Mouse (Mus musculus) C2C12 (cell line): Measurements from ENCODE around the gene Sh3gl1.

ENCODE experiments used
- CEBPB ChIP-seq: IDR thresholded peaks from one replicate; pipeline ENCODE4 v1.6.1; 2011; ENCODE audit warnings: low read depth, mild to moderate bottlenecking, control low read depth, moderate library complexity
- CTCF ChIP-seq: IDR thresholded peaks from one replicate; pipeline ENCODE4 v1.5.1; 2011; ENCODE audit not compliant: control insufficient read depth, insufficient read depth, insufficient read length
- FOSL1 ChIP-seq: IDR thresholded peaks from one replicate; pipeline ENCODE4 v1.8.0; 2011; ENCODE audit warnings: mild to moderate bottlenecking, low read length; ENCODE audit not compliant: poor library complexity, insufficient read depth, severe bottlenecking
- MAX ChIP-seq: IDR thresholded peaks from one replicate; pipeline ENCODE4 v1.6.1; 2011; ENCODE audit warnings: mild to moderate bottlenecking, control low read depth
- MYOD1 ChIP-seq: IDR thresholded peaks from one replicate; pipeline ENCODE4 v1.6.1; 2011; ENCODE audit warnings: low read depth; ENCODE audit not compliant: control insufficient read depth, insufficient read length
- MYOG ChIP-seq: IDR thresholded peaks from one replicate; pipeline ENCODE4 v1.6.1; 2011; ENCODE audit not compliant: control insufficient read depth, insufficient read length; ENCODE audit errors: extremely low read depth
- USF1 ChIP-seq: IDR thresholded peaks from one replicate; pipeline ENCODE4 v1.6.1; 2011; ENCODE audit warnings: low read depth, mild to moderate bottlenecking, control low read depth, moderate library complexity

GRCm38 (mm10) chr17:56016793-56017785 lies 19.3 kb downstream of the Sh3gl1 start:
- TF ChIP-seq CTCF (no peak), MAX (no peak), MYOG (no peak), MYOD1 (no peak), CEBPB (no peak), USF1 (no peak), FOSL1 (no peak)
